Mouse (Mus musculus): ENCODE measurements around the gene Gprin3. TPM values are rescaled to one million over a fixed set of nuclear protein-coding genes. Genes with fewer than 3 reads are reported as not detected.

Gprin3 gene
- 3.2 TPM for polyA plus RNA-seq (2017; shearing (Covaris generic))

DNA sequence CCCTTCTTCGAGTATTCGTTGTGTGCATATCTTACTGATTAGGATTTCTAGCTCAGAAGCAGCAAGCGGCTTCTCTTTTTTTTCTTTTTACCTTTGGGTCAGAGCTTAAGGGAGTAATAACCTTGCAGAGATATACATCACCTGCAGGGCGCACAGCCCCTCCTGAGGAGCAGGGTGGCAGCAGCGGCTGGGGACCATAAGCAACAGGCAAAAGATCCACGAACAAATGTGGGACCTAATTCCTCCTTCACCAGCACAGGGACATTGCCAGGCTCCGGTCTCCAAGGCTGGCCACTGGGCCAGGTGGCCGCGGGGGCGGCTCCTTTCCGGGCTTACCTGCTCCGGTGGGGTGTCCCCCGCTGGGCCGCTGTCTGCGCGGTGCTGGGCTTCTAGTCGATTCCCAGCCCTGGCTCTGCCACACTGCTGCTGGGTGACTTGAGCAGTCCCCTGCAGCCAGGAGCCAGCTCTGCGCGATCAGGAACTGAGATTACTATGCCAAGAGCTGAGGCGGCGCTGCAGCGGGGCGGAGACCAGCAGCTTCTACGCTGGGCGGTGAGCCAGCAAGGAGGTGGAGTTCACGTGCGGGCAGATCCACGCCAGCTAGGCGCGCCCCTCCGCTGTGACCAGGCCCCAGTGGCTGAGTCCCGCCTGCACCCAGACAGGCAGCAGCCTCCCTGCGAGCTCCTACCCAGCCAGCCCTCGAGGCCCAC lies at the start of gene Gprin3:
Gene Gprin3 (minus strand): TSS at position 471 of the 710 bp plus-strand sequence.

Other genes starting within 250 kb of the Gprin3 start
- 38.2 TPM for gene Tigd2, start 217.4 kb downstream of the Gprin3 start, polyA plus RNA-seq (2017; shearing (Covaris generic))

Data from naive thymus-derived CD4-positive, alpha-beta T cell, adult 5 months (primary cell).